Mouse (Mus musculus): ENCODE results near the gene Rplp2. TPM values are rescaled to one million over a fixed set of nuclear protein-coding genes. Genes with fewer than 3 reads are reported as not detected.

The Rplp2 gene
- polyA plus RNA-seq, 1 experiment from 2014 or later: 1,266 TPM

- H3K4me2 ChIP-seq (ENCODE audit: low read depth, low read length): peak overlapping the region; percentile 64
- peaks cover 19% of the 10 kb centered on the region for H3K4me1 ChIP-seq (replicated peaks; ENCODE audit: control insufficient read depth, insufficient read depth, low read length)
- ATAC-seq (ENCODE audit: low read depth): peak; percentile 39
- 3% methylated on average over 17 of the region's 17 CpGs for whole genome bisulfite sequencing
- H3K4me3 ChIP-seq (ENCODE audit: low read length): peak overlapping the region; percentile 53
- H3K36me3 ChIP-seq (ENCODE audit: control insufficient read depth, insufficient read depth, low read length): peaks cover 14% of the 10 kb centered on the region
- peak overlapping the region; percentile 58 for H3K9ac ChIP-seq (ENCODE audit: low read length)
- no peak overlapping the region for H3K27ac ChIP-seq (ENCODE audit: low read length)
- H3K9me3 ChIP-seq (ENCODE audit: control insufficient read depth, low read length): no peaks in the 10 kb centered on the region
- no peaks in the 10 kb centered on the region for H3K27me3 ChIP-seq (ENCODE audit: control insufficient read depth, insufficient read depth, low read depth, low read length)
Observed at GRCm38 (mm10) chr7:141435129-141435855, 11.9 kb upstream of the Rplp2 start.

DNA sequence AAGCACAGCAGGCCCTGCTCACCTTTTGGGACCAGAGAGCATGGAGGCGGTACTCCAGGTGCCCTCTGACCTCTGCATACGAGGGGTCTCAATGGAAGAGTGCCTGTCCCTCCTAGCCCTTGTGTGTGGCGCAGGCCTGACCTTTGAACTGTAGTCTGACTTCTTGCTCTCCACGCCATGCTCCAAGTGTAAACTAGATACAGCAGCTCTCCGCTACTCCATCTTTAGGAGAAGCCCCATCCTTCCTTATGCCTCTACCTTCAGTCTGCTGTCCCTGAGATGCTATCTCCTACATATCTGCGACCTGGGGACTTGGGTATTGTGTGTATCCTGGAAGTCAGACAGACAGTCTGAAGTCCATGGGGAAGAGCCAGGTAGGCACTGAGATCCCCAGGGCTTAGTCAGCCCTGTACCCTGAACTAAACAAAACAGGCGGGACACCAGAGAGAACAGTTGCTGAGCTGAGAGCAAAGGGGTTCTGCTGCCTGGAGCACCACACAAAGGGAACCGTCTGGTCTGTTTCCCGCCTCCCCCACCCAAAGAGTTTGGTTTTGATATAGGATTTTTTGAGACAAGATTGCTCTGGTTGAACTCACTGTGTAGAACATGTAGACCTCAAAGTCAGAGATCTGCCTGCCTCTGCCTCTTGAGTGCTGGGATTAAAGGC is 11.2 kb upstream of the Rplp2 start:
- Histone ChIP-seq H3K4me1 (replicated peaks; ENCODE audit: control insufficient read depth, insufficient read depth, low read length) (peaks cover 25% of the 10 kb centered on the region), H3K27me3 (ENCODE audit: control insufficient read depth, insufficient read depth, low read depth, low read length) (no peaks in the 10 kb centered on the region), H3K9ac (ENCODE audit: low read length) (no peak overlapping the region), H3K36me3 (ENCODE audit: control insufficient read depth, insufficient read depth, low read length) (peaks cover 12% of the 10 kb centered on the region), H3K27ac (ENCODE audit: low read length) (no peak overlapping the region), H3K4me2 (ENCODE audit: low read depth, low read length) (no peak overlapping the region; the same call in 1 of the 2 replicates), H3K9me3 (ENCODE audit: control insufficient read depth, low read length) (no peaks in the 10 kb centered on the region), H3K4me3 (ENCODE audit: low read length) (no peak overlapping the region)
- WGBS: 75% methylated on average over 9 of the region's 9 CpGs
- ATAC-seq (ENCODE audit: low read depth): no peak

GRCm38 (mm10) chr7:141436523-141436892 is 10.7 kb upstream of the Rplp2 start:
- H3K4me1 ChIP-seq (replicated peaks; ENCODE audit: control insufficient read depth, insufficient read depth, low read length): peaks cover 27% of the 10 kb centered on the region
- peak overlapping the region; percentile 97 for H3K4me2 ChIP-seq (ENCODE audit: low read depth, low read length)
- ATAC-seq (ENCODE audit: low read depth): no peak
- H3K36me3 ChIP-seq (ENCODE audit: control insufficient read depth, insufficient read depth, low read length): peaks cover 9% of the 10 kb centered on the region
- WGBS: 47% methylated on average over 2 of the region's 2 CpGs
- H3K27me3 ChIP-seq (ENCODE audit: control insufficient read depth, insufficient read depth, low read depth, low read length): no peaks in the 10 kb centered on the region
- H3K9me3 ChIP-seq (ENCODE audit: control insufficient read depth, low read length): no peaks in the 10 kb centered on the region
- no peak overlapping the region for H3K27ac ChIP-seq (ENCODE audit: low read length)
- H3K9ac ChIP-seq (ENCODE audit: low read length): peak overlapping the region; percentile 81
- H3K4me3 ChIP-seq (ENCODE audit: low read length): peak overlapping the region; percentile 72

- Histone ChIP-seq H3K27ac (ENCODE audit: low read length) (peak within 1 kb of the TSS; percentile 24; the same call in 1 of the 2 replicates), H3K27me3 (ENCODE audit: control insufficient read depth, insufficient read depth, low read depth, low read length) (no peaks in the 10 kb centered on the region), H3K4me3 (ENCODE audit: low read length) (peak within 1 kb of the TSS; percentile 72), H3K9ac (ENCODE audit: low read length) (peak within 1 kb of the TSS; percentile 81), H3K9me3 (ENCODE audit: control insufficient read depth, low read length) (no peaks in the 10 kb centered on the region), H3K4me2 (ENCODE audit: low read depth, low read length) (peak within 1 kb of the TSS; percentile 97), H3K4me1 (replicated peaks; ENCODE audit: control insufficient read depth, insufficient read depth, low read length) (peaks cover 32% of the 10 kb centered on the region), H3K36me3 (ENCODE audit: control insufficient read depth, insufficient read depth, low read length) (peaks cover 7% of the 10 kb centered on the region; the same call in 1 of the 2 replicates)
- ATAC-seq (ENCODE audit: low read depth): peak; percentile 80
- WGBS: 6% methylated on average over 53 of the region's 53 CpGs
Observed at GRCm38 (mm10) chr7:141437178-141438120, 9.7 kb upstream of the Rplp2 start, which contains the start of gene Slc25a22. TSS of gene Slc25a22 (minus strand) at chr7:141437892.

- Histone ChIP-seq H3K4me3 (ENCODE audit: low read length) (no peak overlapping the region), H3K9me3 (ENCODE audit: control insufficient read depth, low read length) (no peaks in the 10 kb centered on the region), H3K27me3 (ENCODE audit: control insufficient read depth, insufficient read depth, low read depth, low read length) (no peaks in the 10 kb centered on the region), H3K4me1 (replicated peaks; ENCODE audit: control insufficient read depth, insufficient read depth, low read length) (peaks cover 41% of the 10 kb centered on the region), H3K9ac (ENCODE audit: low read length) (no peak overlapping the region), H3K27ac (ENCODE audit: low read length) (no peak overlapping the region), H3K4me2 (ENCODE audit: low read depth, low read length) (no peak overlapping the region), H3K36me3 (ENCODE audit: control insufficient read depth, insufficient read depth, low read length) (peaks cover 4% of the 10 kb centered on the region; the same call in 1 of the 2 replicates)
- 93% methylated on average over 12 of the region's 12 CpGs for WGBS
- no peak for ATAC-seq (ENCODE audit: low read depth)
Observed at GRCm38 (mm10) chr7:141438201-141438968, 8.8 kb upstream of the Rplp2 start.

DNA sequence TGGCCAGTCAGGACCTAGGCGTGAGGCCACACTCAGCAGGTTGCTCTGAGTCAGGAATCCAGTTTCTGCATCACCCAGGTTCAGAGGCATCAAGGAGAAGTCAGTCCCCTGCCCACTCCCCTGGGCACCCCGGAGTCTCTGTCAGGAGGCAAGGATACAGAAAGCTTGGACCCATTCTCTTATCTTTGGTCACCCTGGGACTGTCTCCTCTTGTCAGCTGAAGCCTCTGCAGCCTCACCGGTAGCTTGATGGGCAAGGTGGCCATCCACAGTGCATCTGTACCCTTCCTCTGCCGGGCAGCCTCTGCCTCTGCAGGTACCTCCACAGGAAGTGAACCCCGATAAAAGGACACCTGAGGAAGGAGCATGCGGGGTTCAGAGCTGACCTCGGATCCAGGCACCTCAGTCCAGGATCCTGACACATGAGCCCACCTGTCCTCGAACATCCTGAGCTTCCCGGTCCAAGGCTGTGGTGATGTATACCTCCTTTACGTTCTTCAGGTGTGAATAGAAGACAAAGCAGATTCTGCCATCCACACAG is 8.0 kb upstream of the Rplp2 start:
- Histone ChIP-seq H3K9me3 (ENCODE audit: control insufficient read depth, low read length) (no peaks in the 10 kb centered on the region), H3K4me3 (ENCODE audit: low read length) (no peak overlapping the region), H3K4me2 (ENCODE audit: low read depth, low read length) (no peak overlapping the region), H3K4me1 (replicated peaks; ENCODE audit: control insufficient read depth, insufficient read depth, low read length) (peaks cover 42% of the 10 kb centered on the region), H3K27me3 (ENCODE audit: control insufficient read depth, insufficient read depth, low read depth, low read length) (no peaks in the 10 kb centered on the region), H3K9ac (ENCODE audit: low read length) (no peak overlapping the region), H3K27ac (ENCODE audit: low read length) (no peak overlapping the region), H3K36me3 (ENCODE audit: control insufficient read depth, insufficient read depth, low read length) (peaks cover 4% of the 10 kb centered on the region; the same call in 1 of the 2 replicates)
- no peak for ATAC-seq (ENCODE audit: low read depth)
- WGBS: 94% methylated on average over 10 of the region's 10 CpGs

- Histone ChIP-seq H3K27ac (ENCODE audit: low read length) (no peak overlapping the region), H3K27me3 (ENCODE audit: control insufficient read depth, insufficient read depth, low read depth, low read length) (no peaks in the 10 kb centered on the region), H3K9me3 (ENCODE audit: control insufficient read depth, low read length) (no peaks in the 10 kb centered on the region), H3K9ac (ENCODE audit: low read length) (no peak overlapping the region), H3K4me2 (ENCODE audit: low read depth, low read length) (no peak overlapping the region), H3K36me3 (ENCODE audit: control insufficient read depth, insufficient read depth, low read length) (peaks cover 4% of the 10 kb centered on the region; the same call in 1 of the 2 replicates), H3K4me3 (ENCODE audit: low read length) (no peak overlapping the region), H3K4me1 (replicated peaks; ENCODE audit: control insufficient read depth, insufficient read depth, low read length) (peaks cover 40% of the 10 kb centered on the region)
- no peak for ATAC-seq (ENCODE audit: low read depth)
- 91% methylated on average over 11 of the region's 11 CpGs for WGBS
Observed at GRCm38 (mm10) chr7:141439811-141440210, 7.4 kb upstream of the Rplp2 start.

- Histone ChIP-seq H3K4me1 (replicated peaks; ENCODE audit: control insufficient read depth, insufficient read depth, low read length) (peaks cover 38% of the 10 kb centered on the region), H3K9me3 (ENCODE audit: control insufficient read depth, low read length) (no peaks in the 10 kb centered on the region), H3K36me3 (ENCODE audit: control insufficient read depth, insufficient read depth, low read length) (peaks cover 4% of the 10 kb centered on the region; the same call in 1 of the 2 replicates), H3K4me2 (ENCODE audit: low read depth, low read length) (no peak overlapping the region), H3K9ac (ENCODE audit: low read length) (no peak overlapping the region), H3K27me3 (ENCODE audit: control insufficient read depth, insufficient read depth, low read depth, low read length) (no peaks in the 10 kb centered on the region), H3K4me3 (ENCODE audit: low read length) (no peak overlapping the region), H3K27ac (ENCODE audit: low read length) (no peak overlapping the region)
- no peak for ATAC-seq (ENCODE audit: low read depth)
- WGBS: 19% methylated on average over 6 of the region's 6 CpGs
Observed at GRCm38 (mm10) chr7:141440613-141441012, 6.6 kb upstream of the Rplp2 start.
